Mouse (Mus musculus): Measurements from ENCODE around the gene Gm21987. TPM values are rescaled to one million over a fixed set of nuclear protein-coding genes. Genes with fewer than 3 reads are reported as not detected.

Gm21987 gene
- not detected for polyA plus RNA-seq (2017; shearing (Covaris generic))

DNA sequence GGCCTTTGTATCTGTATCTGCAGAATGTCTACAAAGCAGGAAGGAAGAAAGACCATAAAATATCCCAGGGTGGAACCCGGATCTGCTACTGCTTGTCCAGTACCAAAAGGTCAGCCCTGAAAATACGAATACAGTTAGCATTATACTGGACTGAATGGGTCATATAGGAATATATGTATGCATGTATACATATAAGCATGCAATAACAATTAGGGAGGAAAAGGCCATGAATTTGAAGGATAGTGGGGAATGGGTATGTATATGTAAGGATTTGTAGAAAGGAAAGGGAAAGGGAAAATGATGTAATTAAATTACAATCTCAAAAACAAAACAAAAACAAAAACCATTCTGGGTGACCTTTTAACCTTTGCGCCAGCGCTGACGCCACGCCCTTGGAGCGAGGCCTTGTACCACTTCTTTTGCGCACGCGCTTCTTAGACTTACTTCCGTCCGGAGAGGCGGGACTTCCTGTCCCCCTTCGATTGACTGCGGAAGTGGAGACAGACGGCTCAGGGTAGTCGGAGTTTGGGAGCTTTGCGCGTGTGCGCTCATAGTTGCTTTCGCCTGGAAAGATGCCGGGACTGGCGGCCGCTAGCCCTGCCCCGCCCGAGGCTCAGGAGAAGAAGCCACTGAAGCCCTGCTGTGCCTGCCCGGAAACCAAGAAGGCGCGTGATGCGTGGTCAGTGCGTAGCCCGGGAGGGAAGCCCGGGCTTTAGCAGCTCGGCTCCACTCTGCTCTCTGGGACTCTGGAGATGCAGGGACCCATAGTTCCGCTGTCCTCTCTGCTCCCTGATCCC lies at the start of gene Gm21987, which contains the start of gene Cox17:
Gm21987 (plus strand) TSS at position 512 of the 797 bp plus-strand sequence.
Cox17 (plus strand) TSS at position 463 of the 797 bp plus-strand sequence.

DNA sequence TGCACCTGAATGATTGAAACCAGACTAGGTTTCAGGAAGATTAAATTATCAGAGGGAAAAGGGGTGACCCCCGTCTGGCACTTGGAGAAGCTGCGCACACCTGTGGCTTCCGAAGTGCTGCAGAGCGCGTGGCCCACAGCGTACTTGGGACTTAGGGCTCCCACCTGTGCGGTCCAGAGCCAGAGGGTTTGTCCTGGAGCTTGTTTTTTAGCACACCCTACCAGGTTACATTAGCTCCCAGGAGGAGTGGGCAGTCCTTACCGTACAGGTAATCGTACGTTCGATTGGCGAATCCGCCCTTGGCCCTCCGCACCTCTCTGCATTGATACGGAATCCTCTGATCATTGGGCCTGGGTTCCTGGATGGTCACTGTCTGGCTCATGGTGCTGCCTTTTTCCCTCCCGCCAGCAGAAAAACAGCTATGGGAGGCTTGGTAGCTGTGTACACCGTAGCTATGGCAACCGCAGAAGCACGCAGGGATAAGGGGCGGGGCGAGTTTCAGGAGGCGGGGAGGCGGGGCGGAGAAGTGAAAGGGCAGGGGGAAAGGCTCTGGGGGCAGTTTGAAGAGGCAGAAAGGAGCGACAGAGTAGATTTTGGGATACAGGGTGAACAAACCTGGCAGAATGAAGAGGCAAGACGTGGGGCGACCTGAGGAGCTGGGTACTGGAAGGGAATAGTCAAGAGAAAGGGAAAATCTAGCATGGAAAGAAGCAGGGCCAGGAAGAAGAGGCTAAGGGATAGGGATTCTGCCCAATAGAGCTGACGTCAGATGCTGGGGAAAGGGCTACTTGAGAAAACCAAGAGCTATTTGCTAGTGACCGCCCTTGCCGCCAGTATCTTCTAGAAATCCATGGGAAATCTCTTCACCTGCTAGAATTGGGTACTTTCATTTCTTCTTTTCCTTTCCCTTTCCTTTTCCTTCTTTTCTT lies 5.2 kb upstream of the Gm21987 start, which contains the start of gene Maats1:
Maats1 (minus strand) TSS at position 748 of the 929 bp plus-strand sequence.

DNA sequence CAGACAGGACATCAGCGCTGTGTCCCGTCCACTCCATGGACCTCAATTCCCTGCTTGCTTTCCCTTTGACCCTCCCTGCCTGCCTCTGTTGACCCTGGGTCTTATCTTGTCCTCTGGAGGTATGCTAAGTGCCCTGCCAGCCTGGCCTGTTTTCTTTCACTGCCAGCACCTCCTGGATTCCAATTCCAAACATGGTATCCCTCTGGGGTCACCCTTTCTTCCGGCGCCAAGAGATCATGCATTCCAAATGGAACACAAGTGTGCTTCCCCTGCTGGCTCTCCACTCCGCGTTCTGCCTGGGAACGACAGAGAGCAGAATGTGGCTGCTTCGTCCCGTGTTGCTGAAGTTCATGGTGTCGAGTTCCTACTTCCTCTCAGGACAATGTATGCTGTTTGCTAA lies 15.1 kb downstream of the Gm21987 start, which contains the start of gene Popdc2:
Popdc2 (plus strand) TSS at position 277 of the 400 bp plus-strand sequence.

Other genes starting within 250 kb of the Gm21987 start
- gene Nr1i2, start 52.2 kb upstream of the Gm21987 start, polyA plus RNA-seq (2017; shearing (Covaris generic)) = not detected
- not detected for gene Maats1, start 4.9 kb upstream of the Gm21987 start, polyA plus RNA-seq (2017; shearing (Covaris generic))
- 77.7 TPM for gene Cox17, start within 50 bp of the Gm21987 start, polyA plus RNA-seq (2017; shearing (Covaris generic))
- not detected for gene Popdc2, start 15.2 kb downstream of the Gm21987 start, polyA plus RNA-seq (2017; shearing (Covaris generic))
- not detected for gene Pla1a, start 86.1 kb downstream of the Gm21987 start, polyA plus RNA-seq (2017; shearing (Covaris generic))
- 36.4 TPM for gene Adprh, start 105.7 kb downstream of the Gm21987 start, polyA plus RNA-seq (2017; shearing (Covaris generic))
- 0.22 TPM for gene Cd80, start 108.5 kb downstream of the Gm21987 start, polyA plus RNA-seq (2017; shearing (Covaris generic))
- 3.8 TPM for gene Timmdc1, start 175.6 kb downstream of the Gm21987 start, polyA plus RNA-seq (2017; shearing (Covaris generic))
- 27.2 TPM for gene Poglut1, start 203.2 kb downstream of the Gm21987 start, polyA plus RNA-seq (2017; shearing (Covaris generic))
- 49.6 TPM for gene Tmem39a, start 211.7 kb downstream of the Gm21987 start, polyA plus RNA-seq (2017; shearing (Covaris generic))

Measured in naive thymus-derived CD4-positive, alpha-beta T cell, adult 5 months (primary cell).